In genomic region chr6:145767637-145768036, GRCm38 (mm10) we compare ENCODE assay signal across 15 mouse cellular contexts. TPM values are rescaled to one million over a fixed set of nuclear protein-coding genes. Genes with fewer than 3 reads are reported as not detected.
DNase-seq lines count a peak whose midpoint lies in the region; ATAC-seq and TF ChIP-seq lines count a peak whose summit lies in the region.
"Had no signal": no experiment of that assay in that cellular context is flagged by ENCODE, and none has a peak within 500 bp of the region (broad histone marks: within the 10 kb centered on the region; RNA-seq: fewer than 3 reads in every experiment).

No protein-coding gene starts in this region.

- peak overlapping the region; percentile 95 for H3K27ac ChIP-seq in gastrocnemius, adult 2 months
- H3K27ac ChIP-seq in kidney, adult 2 months (ENCODE audit: insufficient read depth, low read depth, low read length), result no peak overlapping the region
- peak overlapping the region; percentile 96 for H3K27ac ChIP-seq in heart, embryonic 16.5 days (ENCODE audit: low read length)
- H3K27ac ChIP-seq: forebrain, embryonic 12.5 days; hindbrain, embryonic 10.5 days; midbrain, embryonic 13.5 days had no signal

- no peaks in the 10 kb centered on the region for H3K36me3 ChIP-seq in kidney, adult 2 months (ENCODE audit: control insufficient read depth, insufficient read depth, low read length)
- no peaks in the 10 kb centered on the region for H3K36me3 ChIP-seq in heart, embryonic 16.5 days (ENCODE audit: control insufficient read depth, insufficient read depth)
- H3K36me3 ChIP-seq: forebrain, embryonic 12.5 days; hindbrain, embryonic 10.5 days; midbrain, embryonic 13.5 days had no signal

- intact Hi-C loops in gastrocnemius, adult 2 months (cut with DNase I), result loop anchor here (2.0 kb wide), 1 partner anchor 19 kb away; no protein-coding TSS in a partner anchor

- no peaks in the 10 kb centered on the region for H3K9me3 ChIP-seq in heart, embryonic 16.5 days (replicated peaks; ENCODE audit: control insufficient read depth, low read length)
- H3K9me3 ChIP-seq: forebrain, embryonic 12.5 days; hindbrain, embryonic 10.5 days; midbrain, embryonic 13.5 days had no signal

- DNase-seq in gastrocnemius, adult 2 months, result no peak
- DNase-seq in gastrocnemius, postnatal 4 days (ENCODE audit: low spot score in 2 of 2), result no peak
- peak; percentile 3 for DNase-seq in kidney, postnatal 10 days
- no peak for DNase-seq in kidney, adult 2 months
- DNase-seq in 3T3-L1 (ENCODE audit: low read depth, low spot score), result peak; percentile 42
- DNase-seq in urinary bladder, postnatal 36 days (ENCODE audit: low spot score in 2 of 2), result no peak
- DNase-seq: cerebellum, adult 2 months; kidney, adult 9 months; left cerebral cortex, postnatal 4 days; thymus, postnatal 25 days had no signal

- H3K4me2 ChIP-seq in heart, embryonic 16.5 days (ENCODE audit: low read depth, low read length), result no peak overlapping the region
- H3K4me2 ChIP-seq: forebrain, embryonic 12.5 days; midbrain, embryonic 13.5 days had no signal

- TF ChIP-seq POLR2A in kidney, adult 2 months (IDR thresholded peaks at IDR 0.05; ENCODE audit: low read depth, low read length), result no peak

- H3K4me1 ChIP-seq in kidney, adult 2 months (ENCODE audit: control insufficient read depth, insufficient read depth, low read length), result peaks cover 25% of the 10 kb centered on the region
- H3K4me1 ChIP-seq in heart, embryonic 16.5 days (ENCODE audit: control insufficient read depth, insufficient read depth, low read length), result peaks cover 59% of the 10 kb centered on the region

- WGBS in kidney, adult 2 months, result 63% methylated on average over 5 of the region's 5 CpGs
- WGBS in heart, embryonic 16.5 days, result 65% methylated on average over 5 of the region's 5 CpGs

- H3K9ac ChIP-seq in heart, embryonic 16.5 days (ENCODE audit: low read length), result no peak overlapping the region
- H3K9ac ChIP-seq: forebrain, embryonic 12.5 days; midbrain, embryonic 13.5 days had no signal

- H3K4me3 ChIP-seq in gastrocnemius, adult 2 months, result no peak overlapping the region
- H3K4me3 ChIP-seq in kidney, adult 2 months (ENCODE audit: insufficient read depth, low read depth, low read length), result no peak overlapping the region
- H3K4me3 ChIP-seq in heart, embryonic 16.5 days (ENCODE audit: low read length), result no peak overlapping the region
- H3K4me3 ChIP-seq: forebrain, embryonic 12.5 days; hindbrain, embryonic 10.5 days; midbrain, embryonic 13.5 days had no signal

- no peak for TF ChIP-seq CTCF in gastrocnemius, adult 2 months (IDR thresholded peaks at IDR 0.05)
- TF ChIP-seq CTCF in kidney, adult 2 months (conservative IDR thresholded peaks at IDR 0.05; ENCODE audit: insufficient read depth, insufficient read length, low read depth, low read length), result no peak

- H3K27me3 ChIP-seq in kidney, adult 2 months (replicated peaks; ENCODE audit: control insufficient read depth, insufficient read depth, low read length), result no peaks in the 10 kb centered on the region
- no peaks in the 10 kb centered on the region for H3K27me3 ChIP-seq in heart, embryonic 16.5 days (ENCODE audit: control insufficient read depth, insufficient read depth, low read length)
- H3K27me3 ChIP-seq: forebrain, embryonic 12.5 days; midbrain, embryonic 13.5 days had no signal

- no peak for ATAC-seq in heart, embryonic 16.5 days (replicated peaks; ENCODE audit: extremely low read depth, insufficient read depth, low FRiP score)
- ATAC-seq in erythroblast, adult 5-6 weeks (replicated peaks; ENCODE audit: low FRiP score, poor library complexity, severe bottlenecking), result no peak
- ATAC-seq: midbrain, embryonic 13.5 days had no signal

RNA-seq across cellular contexts. Expression of gene Rassf8, which starts 21.1 kb away (rescaled TPM):
- total RNA-seq in gastrocnemius, adult 2 months (2021), result 10 to 100 TPM; 25.5 to 42.7 TPM
- total RNA-seq in gastrocnemius, postnatal 4 days (2021), result 10 to 100 TPM; 55.0 to 55.6 TPM
- polyA plus RNA-seq in kidney, adult 2 months (2012; rRNA removed), result 26.8 and 33.9 TPM in 2 replicates
- polyA plus RNA-seq in heart, embryonic 16.5 days (2015; fragmentation: Nextera tagmentation; extraction: Ambion mirVana), result 7.3 TPM in 2 replicates
- total RNA-seq in erythroblast, adult 5-6 weeks (2015; ENCODE audit: low replicate concordance), result 0.19 and 3.8 TPM in 2 replicates
- 3.0 and 3.5 TPM in 2 replicates for total RNA-seq in erythroblast, adult 5-6 weeks (2017; ENCODE audit: low replicate concordance)

Comparison
In these comparisons a context has a peak if more than half of its experiments do, and no peak if none do; other contexts are left out.
1. DNase-seq: peak in kidney, postnatal 10 days (single experiment) and 3T3-L1 (single experiment); none in gastrocnemius, adult 2 months (single experiment), gastrocnemius, postnatal 4 days (0 of 2), kidney, adult 2 months (single experiment) and urinary bladder, postnatal 36 days (0 of 2).
2. RNA of gene Rassf8, which starts 21.1 kb away (total RNA-seq): 55.0 to 55.6 TPM in gastrocnemius, postnatal 4 days and 25.5 to 42.7 TPM in gastrocnemius, adult 2 months; 0.19 to 3.8 TPM in erythroblast, adult 5-6 weeks; every median in the first group is over 4 times any median in the second.